Mouse (Mus musculus) induced T-regulatory cell, adult 2 months (primary cell): ENCODE results near the gene Mcu.
A peak's percentile ranks its signal among the peaks of the same experiment; 100 is the strongest.

ENCODE experiments used
- DNase-seq: peaks from one replicate; pipeline ENCODE4 v3.0.0-alpha.2; 2012; ENCODE audit warnings: low read depth

Gene Mcu

GRCm38 (mm10) chr10:59532256-59532655 lies 84.2 kb downstream of the Mcu start:
- DNase-seq, result no peak

- no peak for DNase-seq
Measured at GRCm38 (mm10) chr10:59527819-59528218, 88.7 kb downstream of the Mcu start.

- DNase-seq, result no peak
Measured at GRCm38 (mm10) chr10:59527311-59527710, 89.2 kb downstream of the Mcu start.

DNA sequence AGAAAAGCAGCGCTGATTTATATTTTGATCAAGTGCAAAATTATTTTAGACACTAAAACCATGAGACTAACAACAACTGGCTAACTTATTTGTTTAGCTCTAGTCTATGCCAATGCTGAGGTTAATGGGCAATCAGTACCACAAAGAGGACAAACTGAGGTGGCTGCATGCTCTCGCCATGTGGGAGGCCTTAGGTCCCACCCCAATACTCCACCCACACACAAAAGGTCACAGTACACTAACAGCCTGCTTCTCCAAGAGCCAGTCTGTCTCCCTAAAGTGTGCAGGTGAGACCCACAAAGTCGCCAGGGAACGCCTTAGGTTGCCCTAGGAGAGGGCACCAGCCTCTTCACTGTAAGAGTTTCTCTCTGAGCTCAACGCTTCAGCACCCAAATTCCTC lies 91.8 kb downstream of the Mcu start:
- no peak for DNase-seq

- no peak for DNase-seq
Measured at GRCm38 (mm10) chr10:59523826-59524331, 92.6 kb downstream of the Mcu start.

DNA sequence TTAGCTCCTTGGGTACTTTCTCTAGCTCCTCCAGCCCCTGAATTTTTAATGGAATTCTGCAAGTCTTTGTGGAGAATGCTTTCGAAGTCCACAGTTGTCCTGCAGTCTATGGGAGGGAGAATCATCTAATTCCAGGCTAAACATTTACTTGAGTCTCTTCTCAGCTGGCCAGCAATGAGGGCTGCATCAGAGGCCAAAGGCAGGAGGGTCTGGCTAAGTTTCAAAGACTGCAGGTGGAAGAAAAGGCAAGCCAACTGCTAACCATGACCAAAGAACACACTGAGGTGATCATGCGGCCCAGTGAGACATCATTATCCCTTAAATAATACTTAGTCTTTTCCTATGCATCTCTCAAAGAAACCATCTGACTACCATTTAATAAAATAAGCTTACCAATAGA lies 95.8 kb downstream of the Mcu start:
- no peak for DNase-seq

- no peak for DNase-seq
Measured at GRCm38 (mm10) chr10:59519411-59519810, 97.1 kb downstream of the Mcu start.

GRCm38 (mm10) chr10:59517201-59517600 lies 99.3 kb downstream of the Mcu start:
- DNase-seq, result no peak

DNA sequence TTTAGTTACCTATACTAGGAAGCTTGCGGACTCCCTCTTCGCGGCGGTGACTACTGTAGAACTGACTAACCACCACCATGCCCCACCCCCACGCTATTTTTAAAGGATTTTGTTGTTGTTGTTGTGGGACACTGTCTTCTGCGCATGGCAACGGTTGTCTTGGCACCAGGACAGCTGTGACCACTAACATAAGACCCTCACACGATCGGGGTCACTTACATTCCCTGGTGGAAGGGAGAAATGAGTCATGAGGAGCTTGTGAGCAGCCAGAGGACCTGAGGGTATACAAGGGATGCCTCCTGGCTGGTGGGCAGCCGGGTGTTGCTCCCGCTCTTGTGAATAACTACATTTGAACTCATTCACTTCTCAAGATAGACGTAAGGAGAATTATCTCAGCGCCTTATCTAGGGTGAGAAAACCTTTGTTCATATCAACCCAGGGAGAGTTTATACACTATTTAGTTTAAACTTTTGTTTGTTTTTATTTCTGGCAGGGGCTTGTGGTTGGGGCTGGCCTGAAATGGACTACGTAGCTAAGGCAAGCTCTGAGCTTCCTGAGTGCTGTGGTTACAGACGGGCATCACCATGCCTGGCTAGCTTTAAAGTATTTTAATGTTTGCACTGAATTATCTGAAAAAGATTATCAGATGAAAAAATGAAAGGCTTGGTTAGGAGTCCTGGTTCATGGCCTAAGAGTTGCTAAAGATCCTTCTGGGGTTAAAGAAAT lies 101.6 kb downstream of the Mcu start:
- DNase-seq, result no peak

DNA sequence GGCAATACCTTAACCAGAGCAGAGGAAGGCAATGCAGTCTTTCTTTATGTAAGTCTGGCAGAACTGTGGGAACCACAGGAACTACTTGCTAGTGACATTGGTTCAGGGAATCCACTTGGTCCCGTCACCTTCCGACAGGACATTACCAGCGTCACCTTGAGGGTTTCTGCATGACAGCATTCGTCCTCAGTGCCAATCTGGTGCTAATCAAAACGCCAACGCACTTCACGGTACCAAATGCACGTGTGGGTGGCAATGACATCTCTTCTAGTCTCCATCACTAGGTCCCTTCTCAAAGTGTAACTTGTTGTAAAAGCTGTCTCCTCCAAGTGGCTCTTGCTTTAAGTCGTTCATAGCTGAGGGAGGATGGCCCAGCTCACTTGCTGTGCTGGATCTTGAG lies 104.3 kb downstream of the Mcu start:
- peak; percentile 43 for DNase-seq

- DNase-seq, result peak; percentile 70
Measured at GRCm38 (mm10) chr10:59511427-59511963, 105.0 kb downstream of the Mcu start.

DNA sequence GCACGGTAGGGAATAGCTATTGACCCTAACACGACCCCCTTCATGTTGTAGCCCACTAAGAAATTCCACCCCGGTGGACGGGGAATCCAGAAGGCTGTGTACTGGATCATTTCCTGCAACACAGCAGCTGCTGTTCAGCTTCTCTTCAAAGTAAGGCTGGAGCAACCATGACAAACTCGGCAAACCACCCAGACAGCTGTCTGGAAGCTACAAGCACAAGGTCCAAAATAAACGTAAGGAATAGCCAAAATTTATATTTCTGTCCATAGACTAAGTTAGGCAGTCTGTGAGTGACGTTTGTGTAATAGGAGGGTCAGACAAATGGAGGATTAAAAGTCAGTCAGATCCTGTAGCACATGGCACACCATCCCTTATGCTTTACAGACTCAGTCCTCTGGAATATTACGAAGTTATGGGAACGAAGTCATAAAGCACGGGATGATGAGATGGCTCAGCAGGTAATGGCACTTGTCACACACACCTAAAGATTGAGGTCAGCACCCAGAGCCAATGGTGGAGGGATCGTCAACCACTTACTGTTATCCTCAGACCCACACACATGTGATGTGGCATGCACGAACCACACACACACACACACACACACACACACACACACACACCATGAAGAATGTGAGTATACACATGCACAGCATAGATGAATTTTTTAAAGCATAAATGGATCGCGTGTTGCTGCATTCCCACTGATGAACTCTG lies 105.6 kb downstream of the Mcu start:
- no peak for DNase-seq

- DNase-seq, result no peak
Measured at GRCm38 (mm10) chr10:59509197-59509596, 107.3 kb downstream of the Mcu start.

DNA sequence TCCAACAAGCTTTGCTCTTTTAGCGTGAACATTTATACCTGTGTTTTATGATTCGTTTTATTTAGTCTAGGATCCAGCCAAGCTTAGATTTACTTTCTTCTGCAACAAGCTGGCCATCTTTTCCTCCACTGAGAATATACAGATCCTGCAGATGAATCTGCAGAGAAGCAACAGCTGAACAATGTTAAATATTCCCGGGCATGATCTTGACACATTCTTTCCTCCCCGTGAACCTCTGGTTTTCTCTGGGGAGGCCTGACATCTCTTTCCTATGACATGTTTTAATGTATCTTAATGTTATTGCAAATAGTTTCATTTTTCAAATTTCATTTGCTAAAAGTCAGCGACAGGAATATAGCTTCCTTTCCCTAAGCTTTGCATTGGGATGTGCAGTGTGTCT lies 109.8 kb downstream of the Mcu start:
- no peak for DNase-seq

- no peak for DNase-seq
Measured at GRCm38 (mm10) chr10:59504291-59504690, 112.2 kb downstream of the Mcu start.

GRCm38 (mm10) chr10:59503433-59504210 lies 112.9 kb downstream of the Mcu start:
- no peak for DNase-seq

GRCm38 (mm10) chr10:59502381-59502780 lies 114.1 kb downstream of the Mcu start:
- no peak for DNase-seq

GRCm38 (mm10) chr10:59501761-59502160 lies 114.7 kb downstream of the Mcu start:
- no peak for DNase-seq

DNA sequence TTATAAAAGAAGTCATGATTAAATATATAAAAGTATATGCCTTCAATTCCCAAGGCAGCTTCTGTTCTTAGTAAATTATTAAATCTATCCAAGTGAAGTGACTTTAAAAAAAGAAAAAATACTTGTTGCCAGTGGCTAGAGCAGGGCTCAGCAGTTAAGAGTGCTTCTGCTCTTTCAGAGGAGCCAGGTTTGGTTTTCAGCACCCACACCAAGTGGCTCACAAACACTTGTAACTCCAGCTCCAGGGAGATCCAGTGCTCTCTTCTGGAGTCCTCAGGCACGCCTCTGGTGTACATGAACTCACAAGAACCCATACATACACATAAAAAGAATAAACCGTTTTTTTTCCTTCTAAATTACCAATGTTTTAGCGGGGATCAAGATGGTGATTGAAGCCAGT lies 116.3 kb downstream of the Mcu start:
- no peak for DNase-seq

- no peak for DNase-seq
Measured at GRCm38 (mm10) chr10:59497019-59497418, 119.5 kb downstream of the Mcu start.

DNA sequence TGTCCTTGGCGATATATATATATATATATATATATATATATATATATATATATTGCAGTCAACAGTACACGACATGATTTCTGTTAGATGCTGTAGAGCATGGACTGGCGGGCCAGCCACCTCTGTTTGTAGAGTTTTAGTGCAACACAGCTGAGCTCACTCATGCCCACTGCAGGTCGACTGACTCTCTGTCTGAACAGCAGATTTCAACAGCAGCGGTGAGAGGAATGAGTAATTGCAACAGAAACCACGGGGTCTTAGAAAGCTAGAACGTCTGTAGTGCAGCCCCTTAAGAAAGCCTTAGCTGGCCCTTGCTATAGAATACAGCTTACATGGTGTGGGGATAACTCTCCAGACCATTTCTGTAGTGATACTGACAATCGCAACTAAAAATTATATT lies 121.6 kb downstream of the Mcu start:
- DNase-seq, result no peak

DNA sequence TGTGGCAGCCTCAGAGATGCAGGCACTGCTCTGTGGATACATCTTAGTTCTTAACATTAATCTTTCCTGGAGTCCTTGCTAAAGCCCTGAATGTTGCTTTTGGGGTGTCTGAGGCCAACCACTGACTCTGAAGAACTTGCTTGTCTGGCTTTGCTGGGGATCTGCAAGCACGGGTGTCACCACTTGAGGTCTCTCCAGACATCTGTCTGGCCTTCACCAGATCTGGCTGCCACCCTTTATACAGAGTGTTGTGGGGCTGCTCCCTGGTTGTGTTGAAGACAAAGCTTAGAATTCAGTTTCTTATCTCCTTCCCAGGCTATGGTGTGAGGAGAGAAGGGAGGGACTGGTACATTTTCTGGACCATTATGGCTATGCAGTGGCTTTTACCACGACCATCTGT lies 122.4 kb downstream of the Mcu start:
- no peak for DNase-seq
